ENCODE assay signal across 8 mouse cellular contexts in genomic region chr14:25378717-25379224, GRCm38 (mm10).
DNase-seq lines count a peak whose midpoint lies in the region; ATAC-seq and TF ChIP-seq lines count a peak whose summit lies in the region.

No protein-coding gene starts in this region.

- H3K4me3 ChIP-seq in cerebellum, adult 2 months (replicated peaks; ENCODE audit: insufficient read depth, low read depth, low read length), result peak overlapping the region; percentile 46
- H3K4me3 ChIP-seq in forebrain, postnatal 0 days (ENCODE audit: low read depth, low read length), result peak overlapping the region; percentile 40
- H3K4me3 ChIP-seq in hindbrain, embryonic 14.5 days (replicated peaks; ENCODE audit: low read length), result peak overlapping the region; percentile 31
- peak overlapping the region; percentile 46 for H3K4me3 ChIP-seq in limb, embryonic 15.5 days
- H3K4me3 ChIP-seq in midbrain, postnatal 0 days (ENCODE audit: low read depth, low read length), result peak overlapping the region; percentile 30

- peak; percentile 14 for ATAC-seq in forebrain, postnatal 0 days
- no peak for ATAC-seq in hindbrain, embryonic 14.5 days (ENCODE audit: low FRiP score)
- ATAC-seq in limb, embryonic 15.5 days (ENCODE audit: insufficient number of reproducible peaks, low FRiP score, low TSS enrichment, low read depth), result peak; percentile 26; the same call in 1 of the 2 replicates
- ATAC-seq in midbrain, postnatal 0 days (ENCODE audit: low FRiP score), result no peak

- WGBS in cerebellum, adult 2 months, result 8% methylated on average over 13 of the region's 13 CpGs
- 2% methylated on average over 13 of the region's 13 CpGs for WGBS in forebrain, postnatal 0 days
- 1% methylated on average over 13 of the region's 13 CpGs for WGBS in hindbrain, embryonic 14.5 days
- WGBS in limb, embryonic 15.5 days, result 3% methylated on average over 13 of the region's 13 CpGs
- WGBS in midbrain, postnatal 0 days, result 2% methylated on average over 13 of the region's 13 CpGs

- H3K4me1 ChIP-seq in cerebellum, adult 2 months (ENCODE audit: control insufficient read depth, insufficient read depth, low read length), result peaks cover 50% of the 10 kb centered on the region
- peaks cover 19% of the 10 kb centered on the region for H3K4me1 ChIP-seq in forebrain, postnatal 0 days (ENCODE audit: insufficient read depth)
- peaks cover 34% of the 10 kb centered on the region for H3K4me1 ChIP-seq in hindbrain, embryonic 14.5 days (replicated peaks; ENCODE audit: control insufficient read depth, insufficient read depth, low read length)
- H3K4me1 ChIP-seq in limb, embryonic 15.5 days, result peaks cover 35% of the 10 kb centered on the region
- peaks cover 11% of the 10 kb centered on the region for H3K4me1 ChIP-seq in midbrain, postnatal 0 days (ENCODE audit: insufficient read depth, low read length)

- H3K27me3 ChIP-seq in cerebellum, adult 2 months (ENCODE audit: control insufficient read depth, insufficient read depth, low read length), result no peaks in the 10 kb centered on the region
- H3K27me3 ChIP-seq in forebrain, postnatal 0 days (ENCODE audit: insufficient read depth, low read length), result no peaks in the 10 kb centered on the region
- no peaks in the 10 kb centered on the region for H3K27me3 ChIP-seq in hindbrain, embryonic 14.5 days (ENCODE audit: control insufficient read depth, insufficient read depth, low read length)
- H3K27me3 ChIP-seq in limb, embryonic 15.5 days, result no peaks in the 10 kb centered on the region
- no peaks in the 10 kb centered on the region for H3K27me3 ChIP-seq in midbrain, postnatal 0 days (ENCODE audit: insufficient read depth, low read length)

- H3K27ac ChIP-seq in cerebellum, adult 2 months (ENCODE audit: insufficient read depth, low read length), result peak overlapping the region; percentile 99
- peak overlapping the region; percentile 99 for H3K27ac ChIP-seq in forebrain, postnatal 0 days (ENCODE audit: low read depth, low read length)
- peak overlapping the region; percentile 100 for H3K27ac ChIP-seq in hindbrain, embryonic 14.5 days
- peak overlapping the region; percentile 98 for H3K27ac ChIP-seq in limb, embryonic 15.5 days
- peak overlapping the region; percentile 96 for H3K27ac ChIP-seq in midbrain, postnatal 0 days (ENCODE audit: low read depth, low read length)

- no peaks in the 10 kb centered on the region for H3K36me3 ChIP-seq in forebrain, postnatal 0 days (ENCODE audit: insufficient read depth)
- no peaks in the 10 kb centered on the region for H3K36me3 ChIP-seq in hindbrain, embryonic 14.5 days (replicated peaks; ENCODE audit: control insufficient read depth, insufficient read depth)
- H3K36me3 ChIP-seq in limb, embryonic 15.5 days, result no peaks in the 10 kb centered on the region
- no peaks in the 10 kb centered on the region for H3K36me3 ChIP-seq in midbrain, postnatal 0 days (ENCODE audit: insufficient read depth, low read length)

- peak overlapping the region; percentile 90 for H3K9ac ChIP-seq in forebrain, postnatal 0 days
- peak overlapping the region; percentile 70 for H3K9ac ChIP-seq in hindbrain, embryonic 14.5 days
- peak overlapping the region; percentile 70 for H3K9ac ChIP-seq in limb, embryonic 15.5 days
- peak overlapping the region; percentile 61 for H3K9ac ChIP-seq in midbrain, postnatal 0 days (replicated peaks; ENCODE audit: low read length, poor library complexity, severe bottlenecking)

- H3K9me3 ChIP-seq in forebrain, postnatal 0 days (ENCODE audit: low read length), result no peaks in the 10 kb centered on the region
- H3K9me3 ChIP-seq in hindbrain, embryonic 14.5 days (ENCODE audit: control insufficient read depth, low read length), result no peaks in the 10 kb centered on the region
- H3K9me3 ChIP-seq in limb, embryonic 15.5 days, result no peaks in the 10 kb centered on the region
- no peaks in the 10 kb centered on the region for H3K9me3 ChIP-seq in midbrain, postnatal 0 days (ENCODE audit: low read length)

- no peak for TF ChIP-seq CTCF in cerebellum, adult 2 months (IDR thresholded peaks at IDR 0.05; ENCODE audit: borderline replicate concordance, insufficient read depth, low read depth, low read length)
- no peak for TF ChIP-seq CTCF in forebrain, postnatal 0 days (IDR thresholded peaks at IDR 0.05; ENCODE audit: low read depth)
- TF ChIP-seq CTCF in midbrain, postnatal 0 days (IDR thresholded peaks at IDR 0.05), result no peak; the same call in 1 of the 2 replicates

- no peak for TF ChIP-seq POLR2A in cerebellum, adult 2 months (IDR thresholded peaks at IDR 0.05; ENCODE audit: borderline replicate concordance, insufficient read depth, low read length)

- peak overlapping the region; percentile 86 for H3K4me2 ChIP-seq in forebrain, postnatal 0 days (ENCODE audit: low read depth)
- peak overlapping the region; percentile 59 for H3K4me2 ChIP-seq in hindbrain, embryonic 14.5 days (replicated peaks)
- peak overlapping the region; percentile 60 for H3K4me2 ChIP-seq in limb, embryonic 15.5 days
- H3K4me2 ChIP-seq in midbrain, postnatal 0 days (ENCODE audit: low read depth, low read length, poor library complexity, severe bottlenecking), result peak overlapping the region; percentile 52

- DNase-seq in cerebellum, adult 2 months, result peak; percentile 51 to 64
- DNase-seq in cerebellum, adult 8-10 months, result no peak
- DNase-seq in brain, adult 2 months (ENCODE audit: low read depth, low spot score), result peak; percentile 84
- peak; percentile 70 for DNase-seq in forebrain, postnatal 0 days
- DNase-seq in hindbrain, embryonic 14.5 days (ENCODE audit: low spot score), result peak; percentile 39
- peak; percentile 58 for DNase-seq in midbrain, postnatal 0 days (ENCODE audit: low spot score)
- DNase-seq in thymus, postnatal 10 days (ENCODE audit: low spot score in 2 of 2), result peak; percentile 33 to 41

Comparison
In these comparisons a context has a peak if more than half of its experiments do, and no peak if none do; other contexts are left out.
1. ATAC-seq: peak in forebrain, postnatal 0 days (single experiment) and limb, embryonic 15.5 days (single experiment); none in hindbrain, embryonic 14.5 days (single experiment) and midbrain, postnatal 0 days (single experiment).
2. Peak in every context shown above with its lines, with median percentiles within 50 percentile points of each other: H3K27ac ChIP-seq, H3K4me3 ChIP-seq, H3K4me2 ChIP-seq and H3K9ac ChIP-seq.